Mouse (Mus musculus) G1E (cell line): Measurements from ENCODE around the gene Adamts6. TPM values are rescaled to one million over a fixed set of nuclear protein-coding genes. Genes with fewer than 3 reads are reported as not detected.

Experiments used
- ATAC-seq: 2 replicates; pipeline ENCODE4 v1.8.0; 2016; ENCODE audit warnings: mild to moderate bottlenecking; ENCODE audit not compliant: insufficient number of reproducible peaks, poor library complexity, low FRiP score, severe bottlenecking; ENCODE audit errors: extremely low read depth
- DNase-seq: peaks from one replicate; pipeline ENCODE4 v3.0.0; 2012; ENCODE audit warnings: low spot score
- H3K27me3 ChIP-seq: 2 replicates; pipeline ENCODE4 v1.6.1; 2012; ENCODE audit warnings: mild to moderate bottlenecking, low read length, inconsistent platforms; ENCODE audit not compliant: insufficient read depth
- H3K36me3 ChIP-seq: replicated peaks from 2 replicates; pipeline ENCODE3; 2012; ENCODE audit warnings: mild to moderate bottlenecking, inconsistent platforms
- H3K4me1 ChIP-seq: 2 replicates; pipeline ENCODE4 v1.6.1; 2012; ENCODE audit warnings: low read depth, low read length, inconsistent platforms, mixed read lengths; ENCODE audit not compliant: insufficient read depth
- H3K4me3 ChIP-seq: 2 replicates; pipeline ENCODE4 v1.5.1; 2012; ENCODE audit warnings: low read depth, mild to moderate bottlenecking, inconsistent platforms, low read length, moderate library complexity, mixed read lengths
- H3K9me3 ChIP-seq: replicated peaks from 2 replicates; pipeline ENCODE4 v1.6.1; 2012; ENCODE audit warnings: inconsistent platforms
- CTCF ChIP-seq: IDR thresholded peaks from 2 replicates; pipeline ENCODE4 v1.5.1; 2012; ENCODE audit warnings: low read depth, low read length, inconsistent platforms, mixed read lengths
- GATA1 ChIP-seq: IDR thresholded peaks from 2 replicates; pipeline ENCODE4 v1.6.1; 2012; ENCODE audit warnings: borderline replicate concordance, low read length, inconsistent platforms, mixed read lengths
- GATA2 ChIP-seq: IDR thresholded peaks from 2 replicates; pipeline ENCODE4 v1.6.1; 2012; ENCODE audit warnings: low read depth, low read length, inconsistent platforms, borderline replicate concordance
- POLR2AphosphoS5 ChIP-seq: IDR thresholded peaks from 2 replicates; pipeline ENCODE4 v1.6.1; 2012; ENCODE audit warnings: low read depth, low read length, inconsistent platforms; ENCODE audit not compliant: insufficient replicate concordance
- TAL1 ChIP-seq: conservative IDR thresholded peaks from 2 replicates; pipeline ENCODE4 v1.6.1; 2012; ENCODE audit warnings: low read depth, low read length, inconsistent platforms, mixed read lengths
- polyA plus RNA-seq: library from polyadenylated mRNA; stranded (reverse); fragments of >175 nt; gene quantifications from 2 replicates; pipeline ENCODE4 v1.2.3, GENCODE M21; 2012
- total RNA-seq, 2 experiments: library from RNA; stranded (forward) in 1 of 2; stranded (reverse) in 1 of 2; fragments of 200-1000 nt in 1 of 2; fragments of >200 nt in 1 of 2; fragmentation: Nextera tagmentation in 1 of 2; gene quantifications; 2 replicates each; pipeline ENCODE4 v1.2.3; 2014 to 2017

The Adamts6 gene
- total and polyA plus RNA-seq, 3 experiments = 0.26 to 12.5 (median 11.8) TPM

DNA sequence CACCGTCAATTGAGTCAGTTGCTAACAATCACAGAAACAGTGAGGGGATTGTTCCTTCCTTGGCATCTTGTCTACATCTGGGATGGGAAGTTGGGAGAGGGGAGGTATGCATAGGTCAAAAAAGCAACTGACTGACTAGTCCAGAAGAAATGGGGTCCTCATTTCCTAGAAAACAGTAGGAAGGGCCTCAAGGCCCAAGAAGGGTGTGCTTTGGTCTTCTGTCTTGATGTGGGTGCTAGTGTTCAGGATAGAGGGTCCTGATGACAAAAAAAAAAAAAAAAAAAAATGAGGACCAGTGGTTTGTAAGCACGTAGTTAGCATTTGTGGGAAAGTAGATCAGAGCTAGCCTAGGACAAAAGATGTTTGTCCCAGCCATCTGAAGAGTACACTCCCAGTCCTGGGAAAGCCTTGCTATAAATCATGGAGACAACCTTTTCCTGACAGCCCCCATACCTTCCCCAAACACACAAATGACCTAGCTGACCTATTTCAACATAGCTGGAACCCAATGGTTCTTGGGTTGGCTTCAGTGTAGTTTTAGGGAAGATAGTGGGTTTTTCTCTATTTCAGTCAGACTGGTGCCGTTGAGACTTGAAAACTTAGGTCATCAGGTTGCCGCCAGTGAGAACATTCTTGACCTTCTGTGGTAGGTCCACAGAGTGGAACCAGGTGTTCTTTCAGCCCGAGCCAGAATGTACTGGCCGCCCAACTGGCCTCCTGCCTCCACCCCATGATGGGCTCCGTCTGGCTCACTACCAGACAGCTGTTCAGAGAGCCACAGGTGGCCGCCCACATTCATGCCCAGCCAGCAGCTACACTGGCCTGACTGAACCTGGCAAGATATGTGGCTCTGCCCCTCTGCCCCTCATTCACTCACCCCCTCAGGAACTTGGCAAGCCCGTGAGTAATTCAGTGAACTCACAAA lies 211.7 kb downstream of the Adamts6 start:
- H3K27me3 ChIP-seq = peaks cover 6% of the 10 kb centered on the region
- TF ChIP-seq CTCF (no peak), TAL1 (no peak), POLR2AphosphoS5 (no peak), GATA1 (no peak), GATA2 (no peak)
- DNase-seq = no peak
- no peaks in the 10 kb centered on the region for H3K4me1 ChIP-seq
- no peak overlapping the region for H3K4me3 ChIP-seq
- H3K9me3 ChIP-seq = no peaks in the 10 kb centered on the region
- ATAC-seq = no peak
- no peaks in the 10 kb centered on the region for H3K36me3 ChIP-seq

GRCm38 (mm10) chr13:104502406-104502805 lies 214.8 kb downstream of the Adamts6 start:
- DNase-seq (no peak), ATAC-seq (no peak)
- H3K4me3 ChIP-seq = no peak overlapping the region
- H3K36me3 ChIP-seq = no peaks in the 10 kb centered on the region
- H3K9me3 ChIP-seq = no peaks in the 10 kb centered on the region
- peaks cover 6% of the 10 kb centered on the region for H3K27me3 ChIP-seq
- no peaks in the 10 kb centered on the region for H3K4me1 ChIP-seq
- TF ChIP-seq GATA1 (no peak), CTCF (no peak), GATA2 (no peak), POLR2AphosphoS5 (no peak), TAL1 (no peak)

DNA sequence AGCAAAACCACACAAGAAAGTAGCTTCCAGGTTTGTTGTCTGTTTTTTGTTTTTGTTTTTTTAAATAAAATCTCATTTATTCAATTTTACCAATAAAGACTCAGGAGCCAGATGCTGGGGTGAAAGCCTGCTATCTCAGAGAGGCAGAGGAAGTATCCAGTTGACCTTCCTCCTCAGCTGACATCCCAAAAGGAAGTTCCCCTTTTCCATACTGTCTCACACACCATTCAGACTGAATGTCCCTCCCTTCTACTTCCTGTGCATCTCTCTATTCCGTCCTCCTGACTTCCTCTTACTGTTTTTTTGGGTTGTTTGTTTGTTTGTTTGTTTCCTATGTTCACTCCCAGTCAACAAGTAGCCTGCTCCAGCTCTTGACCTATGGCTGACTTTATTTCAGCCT lies 216.4 kb downstream of the Adamts6 start:
- H3K27me3 ChIP-seq = peaks cover 6% of the 10 kb centered on the region
- H3K36me3 ChIP-seq = no peaks in the 10 kb centered on the region
- H3K9me3 ChIP-seq = no peaks in the 10 kb centered on the region
- no peak for ATAC-seq
- no peak overlapping the region for H3K4me3 ChIP-seq
- no peaks in the 10 kb centered on the region for H3K4me1 ChIP-seq
- TF ChIP-seq GATA2 (no peak), GATA1 (no peak), POLR2AphosphoS5 (no peak), TAL1 (no peak), CTCF (no peak)
- no peak for DNase-seq

DNA sequence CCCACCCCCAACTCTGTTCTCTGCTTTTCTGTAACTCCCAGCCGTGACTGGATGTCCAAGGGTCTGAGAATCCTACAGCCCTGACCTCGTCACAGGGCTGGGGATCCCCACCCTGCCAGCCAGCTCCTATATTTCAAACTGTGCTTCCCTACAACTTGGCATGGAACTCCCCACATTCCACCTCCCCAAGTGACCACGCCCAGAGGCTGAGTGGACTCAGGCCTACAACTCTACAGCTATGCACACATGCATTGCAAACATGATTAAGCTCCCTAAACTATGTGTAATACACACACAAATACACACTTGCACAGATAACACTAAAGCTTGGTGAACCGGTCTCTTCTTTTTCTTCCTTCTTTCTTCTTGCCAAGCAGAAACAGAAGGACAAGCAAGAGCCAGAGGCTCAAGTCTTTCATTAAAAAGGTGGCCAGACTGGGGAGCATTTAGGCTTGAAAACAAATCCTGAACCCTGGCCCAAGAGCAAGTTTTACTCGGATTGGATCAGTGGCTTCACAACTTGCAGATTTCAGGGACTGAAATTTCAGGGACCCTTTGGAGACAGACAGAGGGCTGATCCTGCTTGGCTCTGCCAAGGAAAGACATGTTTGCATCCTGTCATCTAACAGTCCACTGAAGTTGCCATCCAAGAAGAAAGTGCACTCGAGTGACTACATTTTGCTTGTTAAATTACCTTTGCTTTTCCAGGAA lies 218.7 kb downstream of the Adamts6 start:
- Histone ChIP-seq H3K36me3 (no peaks in the 10 kb centered on the region), H3K4me1 (no peaks in the 10 kb centered on the region), H3K4me3 (no peak overlapping the region), H3K9me3 (no peaks in the 10 kb centered on the region), H3K27me3 (peaks cover 15% of the 10 kb centered on the region)
- DNase-seq = no peak
- TF ChIP-seq POLR2AphosphoS5 = no peak
- no peak for TF ChIP-seq GATA2
- TF ChIP-seq TAL1 = no peak
- no peak for TF ChIP-seq CTCF
- ATAC-seq = no peak

DNA sequence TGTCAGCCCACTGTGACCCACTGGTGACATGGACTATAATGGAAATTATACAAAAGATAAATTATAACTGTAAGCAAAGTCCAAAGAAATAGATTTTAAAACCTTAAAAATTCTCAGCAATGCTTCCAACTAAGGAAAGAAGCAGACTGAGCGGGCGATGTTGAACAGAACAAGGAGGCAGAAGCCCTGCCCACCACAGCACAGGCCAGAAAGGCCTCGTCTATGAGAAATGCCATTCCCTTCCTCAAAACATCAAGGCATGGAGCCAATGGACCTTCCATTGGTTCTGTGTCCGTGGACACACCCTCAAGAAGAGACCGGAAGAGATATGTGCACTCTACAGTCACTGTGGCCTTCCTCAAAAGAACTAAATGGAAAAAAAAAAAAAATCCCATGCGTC lies 220.0 kb downstream of the Adamts6 start:
- no peak for TF ChIP-seq TAL1
- no peak for TF ChIP-seq POLR2AphosphoS5
- TF ChIP-seq GATA1 = no peak
- no peak for TF ChIP-seq CTCF
- Histone ChIP-seq H3K9me3 (no peaks in the 10 kb centered on the region), H3K4me1 (no peaks in the 10 kb centered on the region), H3K27me3 (peaks cover 19% of the 10 kb centered on the region), H3K36me3 (no peaks in the 10 kb centered on the region), H3K4me3 (no peak overlapping the region)
- DNase-seq = no peak
- ATAC-seq = no peak

DNA sequence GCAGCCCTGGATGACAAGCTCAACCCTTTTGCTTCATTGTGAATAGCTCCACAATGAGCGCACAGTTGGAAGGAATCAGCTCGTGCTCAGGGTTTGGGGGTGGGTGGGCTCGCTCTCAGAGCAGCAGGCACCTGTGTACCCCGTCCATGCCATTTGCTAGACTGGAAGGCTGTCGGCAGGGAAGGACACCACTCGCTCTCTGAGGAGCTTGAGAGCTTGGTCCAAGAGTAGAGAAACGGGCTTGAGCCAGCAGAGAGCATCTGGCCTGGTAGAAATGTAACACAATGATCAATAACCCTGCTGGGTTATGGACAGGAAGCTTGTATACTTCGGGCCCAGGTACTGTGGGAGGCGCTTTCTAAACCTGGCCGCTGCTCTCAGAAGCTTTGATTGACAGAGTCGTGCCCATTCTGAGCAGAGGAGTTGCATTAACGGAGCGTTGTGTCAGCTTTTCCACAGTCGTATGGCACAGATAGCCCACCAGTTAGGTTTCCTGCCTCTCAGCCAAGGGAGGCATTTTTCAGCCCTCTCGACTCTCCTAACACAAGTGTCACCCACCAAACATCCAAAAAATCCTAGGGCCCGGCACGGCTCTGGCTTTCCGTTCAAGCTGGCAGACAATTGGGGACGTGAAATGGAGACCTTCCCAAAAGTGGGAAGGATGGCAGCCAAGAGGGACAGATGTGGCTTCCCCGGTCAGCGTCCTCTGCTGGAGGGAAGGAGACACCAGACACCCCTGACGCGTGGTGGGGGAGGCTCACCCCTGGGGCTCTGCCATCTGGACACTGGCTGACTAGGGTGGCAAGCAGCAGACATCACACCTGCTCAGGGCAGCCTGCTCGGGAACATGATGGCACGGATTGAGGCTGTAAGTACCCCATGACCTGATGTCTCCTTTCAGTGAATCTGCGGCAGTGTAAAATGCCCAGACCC lies 222.2 kb downstream of the Adamts6 start:
- no peaks in the 10 kb centered on the region for H3K4me1 ChIP-seq
- H3K36me3 ChIP-seq = no peaks in the 10 kb centered on the region
- no peak overlapping the region for H3K4me3 ChIP-seq
- TF ChIP-seq GATA2 (no peak), GATA1 (no peak), TAL1 (no peak), CTCF (no peak), POLR2AphosphoS5 (no peak)
- H3K27me3 ChIP-seq = peaks cover 19% of the 10 kb centered on the region
- ATAC-seq (no peak), DNase-seq (no peak)
- no peaks in the 10 kb centered on the region for H3K9me3 ChIP-seq
